In the genomic region with DNA sequence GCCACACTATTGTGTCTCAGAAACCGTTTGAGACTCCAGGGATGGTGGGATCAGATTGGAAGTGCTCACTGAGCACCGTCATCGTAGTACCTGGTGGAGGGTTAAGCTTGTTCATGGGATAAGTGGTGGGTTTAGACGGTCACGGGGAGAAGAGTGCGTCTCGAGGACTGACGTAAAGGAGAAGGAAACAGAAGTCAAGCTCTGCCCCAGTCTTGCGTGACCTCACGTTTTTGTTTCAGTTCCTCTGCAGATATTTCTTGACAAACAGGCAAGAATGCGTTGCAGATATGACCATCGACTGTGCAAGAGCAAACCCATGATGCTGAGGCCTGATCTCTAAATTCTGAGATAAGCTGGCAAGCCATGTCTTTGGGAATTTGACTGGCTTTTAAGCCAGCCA, we compare ENCODE assay signal across 15 mouse cellular contexts. TPM values are rescaled to one million over a fixed set of nuclear protein-coding genes. Genes with fewer than 3 reads are reported as not detected.
DNase-seq lines count a peak whose midpoint lies in the region; ATAC-seq and TF ChIP-seq lines count a peak whose summit lies in the region.
"Had no signal": no experiment of that assay in that cellular context is flagged by ENCODE, and none has a peak within 500 bp of the region (broad histone marks: within the 10 kb centered on the region; RNA-seq: fewer than 3 reads in every experiment).

No protein-coding gene starts in this region.

- no peak overlapping the region for H3K9ac ChIP-seq in heart, embryonic 11.5 days (ENCODE audit: low read depth, low read length)
- H3K9ac ChIP-seq in midbrain, embryonic 15.5 days = no peak overlapping the region
- H3K9ac ChIP-seq: embryonic facial prominence, embryonic 15.5 days; midbrain, embryonic 13.5 days; neural tube, embryonic 13.5 days had no signal

- H3K4me2 ChIP-seq in heart, embryonic 11.5 days = no peak overlapping the region
- H3K4me2 ChIP-seq in midbrain, embryonic 15.5 days = no peak overlapping the region
- H3K4me2 ChIP-seq: embryonic facial prominence, embryonic 15.5 days; midbrain, embryonic 13.5 days; neural tube, embryonic 13.5 days had no signal

- H3K27ac ChIP-seq in heart, embryonic 11.5 days (ENCODE audit: low read depth, low read length) = no peak overlapping the region
- peak overlapping the region; percentile 59 for H3K27ac ChIP-seq in macrophage
- H3K27ac ChIP-seq in midbrain, embryonic 15.5 days = no peak overlapping the region
- H3K27ac ChIP-seq: embryonic facial prominence, embryonic 15.5 days; midbrain, embryonic 13.5 days; neural tube, embryonic 13.5 days had no signal

- no peaks in the 10 kb centered on the region for H3K36me3 ChIP-seq in heart, embryonic 11.5 days (ENCODE audit: control insufficient read depth, insufficient read depth, low read length)
- H3K36me3 ChIP-seq in macrophage (ENCODE audit: inconsistent target) = no peaks in the 10 kb centered on the region
- H3K36me3 ChIP-seq in midbrain, embryonic 15.5 days (replicated peaks) = no peaks in the 10 kb centered on the region
- H3K36me3 ChIP-seq: embryonic facial prominence, embryonic 15.5 days; midbrain, embryonic 13.5 days; neural tube, embryonic 13.5 days had no signal

- no peaks in the 10 kb centered on the region for H3K4me1 ChIP-seq in heart, embryonic 11.5 days (ENCODE audit: control insufficient read depth, insufficient read depth, low read length)
- H3K4me1 ChIP-seq in lung, adult 2 months (ENCODE audit: control insufficient read depth, insufficient read depth, low read length) = no peaks in the 10 kb centered on the region
- no peaks in the 10 kb centered on the region for H3K4me1 ChIP-seq in midbrain, embryonic 15.5 days
- H3K4me1 ChIP-seq: embryonic facial prominence, embryonic 15.5 days; midbrain, embryonic 13.5 days; neural tube, embryonic 13.5 days had no signal

- H3K4me3 ChIP-seq in heart, embryonic 11.5 days (ENCODE audit: low read depth, low read length) = no peak overlapping the region
- no peak overlapping the region for H3K4me3 ChIP-seq in lung, adult 2 months (replicated peaks; ENCODE audit: extremely low read depth, low read depth, low read length)
- H3K4me3 ChIP-seq in macrophage (ENCODE audit: inconsistent target) = no peak overlapping the region
- H3K4me3 ChIP-seq in midbrain, embryonic 15.5 days = no peak overlapping the region
- H3K4me3 ChIP-seq: embryonic facial prominence, embryonic 15.5 days; midbrain, embryonic 13.5 days; neural tube, embryonic 13.5 days had no signal

- TF ChIP-seq CTCF in lung, adult 2 months (IDR thresholded peaks at IDR 0.05; ENCODE audit: insufficient read depth, low read length) = no peak

- H3K9me3 ChIP-seq in heart, embryonic 11.5 days (replicated peaks; ENCODE audit: control insufficient read depth, low read length) = no peaks in the 10 kb centered on the region
- H3K9me3 ChIP-seq in midbrain, embryonic 15.5 days = no peaks in the 10 kb centered on the region
- H3K9me3 ChIP-seq: embryonic facial prominence, embryonic 15.5 days; midbrain, embryonic 13.5 days; neural tube, embryonic 13.5 days had no signal

- DNase-seq in heart, adult 11 months = peak; percentile 96
- DNase-seq in lung, adult 18-20 months = peak; percentile 35 to 45
- DNase-seq in lung, adult 2 months = no peak
- peak; percentile 86 to 88 for DNase-seq in spleen, postnatal 36 days (ENCODE audit: low spot score in 2 of 2)
- DNase-seq in cerebellum, adult 8-10 months = no peak
- DNase-seq: adrenal gland, postnatal 14 days; gastrocnemius, postnatal 10 days; kidney, postnatal 10 days had no signal

- H3K79me2 ChIP-seq in macrophage (ENCODE audit: inconsistent target) = no peaks in the 10 kb centered on the region

- 77% methylated on average over 12 of the region's 12 CpGs for WGBS in heart, embryonic 11.5 days (ENCODE audit: insufficient replicate concordance)
- WGBS in lung, adult 2 months = 74% methylated on average over 12 of the region's 12 CpGs
- 20% methylated on average over 12 of the region's 12 CpGs for WGBS in macrophage (ENCODE audit: missing documents)
- 91% methylated on average over 12 of the region's 12 CpGs for WGBS in midbrain, embryonic 15.5 days

- no peak for TF ChIP-seq POLR2A in lung, adult 2 months (IDR thresholded peaks at IDR 0.05; ENCODE audit: borderline replicate concordance, extremely low read depth, low read depth, low read length)

- H3K27me3 ChIP-seq in heart, embryonic 11.5 days (ENCODE audit: control insufficient read depth, insufficient read depth, low read length) = no peaks in the 10 kb centered on the region
- no peaks in the 10 kb centered on the region for H3K27me3 ChIP-seq in midbrain, embryonic 15.5 days (replicated peaks)
- H3K27me3 ChIP-seq: embryonic facial prominence, embryonic 15.5 days; midbrain, embryonic 13.5 days; neural tube, embryonic 13.5 days had no signal

- no peak for ATAC-seq in heart, embryonic 11.5 days (replicated peaks; ENCODE audit: insufficient number of reproducible peaks, low FRiP score, low TSS enrichment)
- ATAC-seq in midbrain, embryonic 15.5 days (replicated peaks) = no peak
- ATAC-seq: forebrain, embryonic 14.5 days; midbrain, embryonic 13.5 days had no signal

RNA-seq across cellular contexts. Expression of gene Ildr1, which starts 18.0 kb away (rescaled TPM):
- polyA plus RNA-seq in heart, embryonic 11.5 days (2014; fragmentation: Nextera tagmentation; extraction: Ambion mirVana) = 0.25 TPM in 1 of 2 replicates, not detected in the other
- polyA plus RNA-seq in lung, adult 2 months (2012; rRNA removed) = 14.8 and 14.9 TPM in 2 replicates
- under 1 TPM in 6 of 26 experiments, not detected in 20; 0.27 to 0.67 (median 0.47) TPM for total RNA-seq in macrophage (2018; cell fraction: chromatin; rRNA removed)
- under 1 TPM in 10 of 26 experiments, not detected in 16; 0.04 to 0.38 (median 0.10) TPM for total RNA-seq in macrophage (2018; cell fraction: cytosol; rRNA removed)
- 1 to 10 TPM in 2 of 26 experiments, under 1 TPM in 8, not detected in 16; 0.25 to 2.7 (median 0.48) TPM for total RNA-seq in macrophage (2018; cell fraction: nucleus; rRNA removed)
- not detected in 3 replicates for polyA plus RNA-seq in macrophage (2018)
- polyA plus RNA-seq in midbrain, embryonic 15.5 days (2015; fragmentation: Nextera tagmentation; extraction: Ambion mirVana) = 0.52 and 0.61 TPM in 2 replicates
- total RNA-seq: adrenal gland, postnatal 14 days had no signal
- polyA plus RNA-seq: forebrain, embryonic 14.5 days; midbrain, embryonic 13.5 days; neural tube, embryonic 13.5 days had no signal

RNA-seq across cellular contexts. Expression of gene Cd86, which starts 45.9 kb away (rescaled TPM):
- 0.59 TPM in 1 of 2 replicates, not detected in the other for polyA plus RNA-seq in heart, embryonic 11.5 days (2014; fragmentation: Nextera tagmentation; extraction: Ambion mirVana)
- 1.8 and 2.8 TPM in 2 replicates for polyA plus RNA-seq in lung, adult 2 months (2012; rRNA removed)
- 100 to 1,000 TPM in 17 of 26 experiments, 10 to 100 TPM in 9; 54.4 to 432 (median 121) TPM for total RNA-seq in macrophage (2018; cell fraction: chromatin; rRNA removed)
- total RNA-seq in macrophage (2018; cell fraction: cytosol; rRNA removed) = 10 to 100 TPM; 37.4 to 92.5 (median 55.5) TPM
- total RNA-seq in macrophage (2018; cell fraction: nucleus; rRNA removed) = 100 to 1,000 TPM in 22 of 26 experiments, 10 to 100 TPM in 4; 21.8 to 497 (median 168) TPM
- polyA plus RNA-seq in macrophage (2018) = 12.8 to 75.9 TPM (median 43.6 TPM) in 3 replicates
- 2.1 and 2.7 TPM in 2 replicates for polyA plus RNA-seq in midbrain, embryonic 15.5 days (2015; fragmentation: Nextera tagmentation; extraction: Ambion mirVana)

Comparison
In these comparisons a context has a peak if more than half of its experiments do, and no peak if none do; other contexts are left out.
1. DNase-seq: peak in heart, adult 11 months (single experiment), lung, adult 18-20 months (2 of 2) and spleen, postnatal 36 days (2 of 2); none in lung, adult 2 months (single experiment) and cerebellum, adult 8-10 months (single experiment).